Mouse (Mus musculus) ES-Bruce4 (cell line): Measurements from ENCODE around the gene Jhy.

Experiments used
- CTCF ChIP-seq: IDR thresholded peaks from one replicate; pipeline ENCODE4 v1.8.1; 2011; ENCODE audit warnings: low read depth, low read length
- EP300 ChIP-seq: IDR thresholded peaks from 2 replicates; pipeline ENCODE4 v1.6.1; 2011; ENCODE audit warnings: low read depth, low read length; ENCODE audit not compliant: insufficient read depth
- POLR2A ChIP-seq: IDR thresholded peaks from one replicate; pipeline ENCODE4 v1.8.1; 2011; ENCODE audit warnings: low read length; ENCODE audit not compliant: insufficient read depth

- TF ChIP-seq POLR2A (no peak), CTCF (no peak), EP300 (no peak)
Measured at GRCm38 (mm10) chr9:40892456-40892855, 71.5 kb downstream of the Jhy start.
